Mouse (Mus musculus): Measurements from ENCODE around the gene Slc12a8.

Slc12a8 gene

GRCm38 (mm10) chr16:33696811-33697575, 179.9 kb downstream of the Slc12a8 start:
- no peak for DNase-seq (ENCODE audit: low read depth in 1 of 2, low spot score in 2 of 2)

GRCm38 (mm10) chr16:33697576-33698276, 180.6 kb downstream of the Slc12a8 start:
- DNase-seq (ENCODE audit: low read depth in 1 of 2, low spot score in 2 of 2): no peak

- DNase-seq (ENCODE audit: low read depth in 1 of 2, low spot score in 2 of 2): no peak
These were observed 181.2 kb downstream of the Slc12a8 start for GRCm38 (mm10) chr16:33698277-33698790.

GRCm38 (mm10) chr16:33700584-33700983, 183.5 kb downstream of the Slc12a8 start:
- DNase-seq (ENCODE audit: low read depth in 1 of 2, low spot score in 2 of 2): no peak

- no peak for DNase-seq (ENCODE audit: low read depth in 1 of 2, low spot score in 2 of 2)
These were observed 184.7 kb downstream of the Slc12a8 start for GRCm38 (mm10) chr16:33701872-33702271.

GRCm38 (mm10) chr16:33704289-33704688, 187.2 kb downstream of the Slc12a8 start:
- DNase-seq (ENCODE audit: low read depth in 1 of 2, low spot score in 2 of 2): no peak

GRCm38 (mm10) chr16:33705258-33705657, 188.1 kb downstream of the Slc12a8 start:
- no peak for DNase-seq (ENCODE audit: low read depth in 1 of 2, low spot score in 2 of 2)

GRCm38 (mm10) chr16:33706111-33706890, 189.2 kb downstream of the Slc12a8 start:
- no peak for DNase-seq (ENCODE audit: low read depth in 1 of 2, low spot score in 2 of 2)

GRCm38 (mm10) chr16:33708031-33708430, 190.9 kb downstream of the Slc12a8 start:
- DNase-seq (ENCODE audit: low read depth in 1 of 2, low spot score in 2 of 2): no peak

GRCm38 (mm10) chr16:33708585-33709397, 191.7 kb downstream of the Slc12a8 start:
- no peak for DNase-seq (ENCODE audit: low read depth in 1 of 2, low spot score in 2 of 2)

Data from monocyte, adult 2 months (primary cell).